Mouse (Mus musculus): ENCODE measurements at regions not wholly inside any gene's neighbourhood (a gene's known extent, or its start where the extent isn't known, plus 50 kb on each side); places are given as distances from the start of the nearest gene placed in this dataset.
A peak's percentile ranks its signal among the peaks of the same experiment; 100 is the strongest.

DNA sequence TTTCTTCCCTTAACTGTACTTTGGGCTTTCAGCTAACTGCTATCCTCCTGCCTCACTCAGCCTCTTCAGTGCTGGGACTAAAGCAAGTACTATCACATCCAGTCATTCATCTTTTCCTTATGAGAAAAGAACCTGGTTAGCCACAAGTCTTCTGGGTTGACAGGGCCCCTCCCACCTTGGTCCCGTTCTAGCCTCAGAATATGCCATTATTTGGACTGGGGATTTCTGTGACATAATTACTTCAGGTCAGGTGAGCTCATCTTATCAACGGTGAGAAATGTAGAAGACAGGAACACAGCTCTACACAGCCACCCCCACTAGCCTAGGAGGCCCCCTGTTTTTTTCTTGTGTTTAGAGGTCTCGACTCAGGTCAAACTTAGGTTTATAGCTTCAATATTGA lies 1172.4 kb upstream of the A1bg start:
- peaks cover 99% of the 10 kb centered on the region for H3K79me2 ChIP-seq (replicated peaks; ENCODE audit: control insufficient read depth, extremely low read depth, insufficient read depth, poor library complexity, severe bottlenecking)
- in situ Hi-C loops (cut with MboI; ENCODE audit: low pct_ligation_motif_present, low pct_unique_long_range_greater_than_20kb, low sequenced_read_pairs): no loop called here

GRCm38 (mm10) chr15:62093672-62094071 lies 1170.9 kb upstream of the A1bg start:
- H3K4me1 ChIP-seq (ENCODE audit: control insufficient read depth in 1 of 2, insufficient read depth in 2 of 2): peaks cover 41 to 99% of the 10 kb centered on the region in 2 experiments
- dilution Hi-C loops (cut with MboI; ENCODE audit: extremely low pct_ligation_motif_present, extremely low pct_unique_long_range_greater_than_20kb, low sequenced_read_pairs) (no loop called here), in situ Hi-C loops (cut with MboI; ENCODE audit: low pct_ligation_motif_present, low pct_unique_long_range_greater_than_20kb, low sequenced_read_pairs) (no loop called here)
- DNase-seq (ENCODE audit: extremely low read depth): no peak
- no peaks in the 10 kb centered on the region for H3K27me3 ChIP-seq (replicated peaks)
- no peak for TF ChIP-seq RCOR1 (conservative IDR thresholded peaks at IDR 0.05; ENCODE audit: low read depth, low read length)
- no peak for TF ChIP-seq SMC3 (IDR thresholded peaks at IDR 0.05; ENCODE audit: low read depth, low read length)
- TF ChIP-seq CHD1 (IDR thresholded peaks at IDR 0.05; ENCODE audit: low read depth, low read length): 0 out of 2 replicates have a peak, but pooled peaks have one; percentile 27
- no peak overlapping the region for H3K27ac ChIP-seq (ENCODE audit: insufficient read depth, low read depth)
- no peak overlapping the region for H3K9ac ChIP-seq (ENCODE audit: insufficient read depth, low read depth)
- H3K79me2 ChIP-seq (replicated peaks; ENCODE audit: control insufficient read depth, extremely low read depth, insufficient read depth, poor library complexity, severe bottlenecking): peaks cover 99% of the 10 kb centered on the region
- H3K4me3 ChIP-seq (replicated peaks in 1 of 3; ENCODE audit: low read depth in 2 of 3, low read length in 2 of 3, poor library complexity in 1 of 3): no peak overlapping the region
- no peak overlapping the region for H3K4me2 ChIP-seq (ENCODE audit: insufficient read depth, low read depth, poor library complexity, severe bottlenecking)
- no peaks in the 10 kb centered on the region for H3K9me3 ChIP-seq (replicated peaks; ENCODE audit: low read length)
- peaks cover 16 to 90% of the 10 kb centered on the region in 2 experiments for H3K36me3 ChIP-seq (replicated peaks in 1 of 2; ENCODE audit: control insufficient read depth in 1 of 2, insufficient read depth in 1 of 2, low read length in 1 of 2)

More for the DNA sequence above, 1172.4 kb upstream of the A1bg start:
- no peak overlapping the region for H3K27ac ChIP-seq (ENCODE audit: insufficient read depth, low read depth)
- no peak overlapping the region for H3K4me2 ChIP-seq (ENCODE audit: insufficient read depth, low read depth, poor library complexity, severe bottlenecking)
- no peak overlapping the region for H3K4me3 ChIP-seq (replicated peaks in 1 of 3; ENCODE audit: low read depth in 2 of 3, low read length in 2 of 3, poor library complexity in 1 of 3)
- H3K36me3 ChIP-seq (replicated peaks in 1 of 2; ENCODE audit: control insufficient read depth in 1 of 2, insufficient read depth in 1 of 2, low read length in 1 of 2): peaks cover 25 to 91% of the 10 kb centered on the region in 2 experiments
- H3K9ac ChIP-seq (ENCODE audit: insufficient read depth, low read depth): no peak overlapping the region
- no peaks in the 10 kb centered on the region for H3K27me3 ChIP-seq (replicated peaks)
- peak; percentile 57 for TF ChIP-seq ETS1 (conservative IDR thresholded peaks at IDR 0.05; ENCODE audit: low read depth, low read length)
- peak; percentile 10; the same call in 1 of the 2 replicates for TF ChIP-seq EP300 (IDR thresholded peaks at IDR 0.05; ENCODE audit: low read length)
- TF ChIP-seq NRF1 (IDR thresholded peaks at IDR 0.05; ENCODE audit: low read depth, low read length): no peak
- no peak for TF ChIP-seq KAT2A (IDR thresholded peaks at IDR 0.05; ENCODE audit: insufficient replicate concordance, low read length)
- TF ChIP-seq MAFK (IDR thresholded peaks at IDR 0.05; ENCODE audit: insufficient replicate concordance, low read length): 0 out of 2 replicates have a peak, but pooled peaks have one; percentile 4
- TF ChIP-seq USF1 (IDR thresholded peaks at IDR 0.05; ENCODE audit: low read depth, low read length): no peak
- TF ChIP-seq CHD1 (IDR thresholded peaks at IDR 0.05; ENCODE audit: low read depth, low read length): no peak
- TF ChIP-seq CTCF (conservative IDR thresholded peaks at IDR 0.05 in 1 of 2, IDR thresholded peaks at IDR 0.05 in 1 of 2; ENCODE audit: low read depth in 2 of 2, low read length in 2 of 2): no peak
- no peak for TF ChIP-seq JUND (conservative IDR thresholded peaks at IDR 0.05; ENCODE audit: low read depth, low read length)
- no peak for TF ChIP-seq POLR2AphosphoS2 (IDR thresholded peaks at IDR 0.05; ENCODE audit: low read depth, low read length)
- TF ChIP-seq BHLHE40 (IDR thresholded peaks at IDR 0.05; ENCODE audit: low read depth, low read length): peak; percentile 68
- peak; percentile 51 for DNase-seq (ENCODE audit: extremely low read depth)
- dilution Hi-C loops (cut with MboI; ENCODE audit: extremely low pct_ligation_motif_present, extremely low pct_unique_long_range_greater_than_20kb, low sequenced_read_pairs): no loop called here
- H3K9me3 ChIP-seq (replicated peaks; ENCODE audit: low read length): peaks cover 3% of the 10 kb centered on the region
- H3K4me1 ChIP-seq (ENCODE audit: control insufficient read depth in 1 of 2, insufficient read depth in 2 of 2): peaks cover 40 to 90% of the 10 kb centered on the region in 2 experiments

- H3K79me2 ChIP-seq (replicated peaks; ENCODE audit: control insufficient read depth, extremely low read depth, insufficient read depth, poor library complexity, severe bottlenecking): peaks cover 99% of the 10 kb centered on the region
Observed at GRCm38 (mm10) chr15:62092671-62093185, 1169.9 kb upstream of the A1bg start.

More at GRCm38 (mm10) chr15:62092671-62093185, 1169.9 kb upstream of the A1bg start:
- DNase-seq (ENCODE audit: extremely low read depth): peak; percentile 42
- Histone ChIP-seq H3K9me3 (replicated peaks; ENCODE audit: low read length) (no peaks in the 10 kb centered on the region), H3K4me2 (ENCODE audit: insufficient read depth, low read depth, poor library complexity, severe bottlenecking) (no peak overlapping the region), H3K27me3 (replicated peaks) (no peaks in the 10 kb centered on the region), H3K27ac (ENCODE audit: insufficient read depth, low read depth) (peak overlapping the region; percentile 54), H3K9ac (ENCODE audit: insufficient read depth, low read depth) (no peak overlapping the region), H3K4me1 (ENCODE audit: control insufficient read depth in 1 of 2, insufficient read depth in 2 of 2) (peaks cover 45 to 99% of the 10 kb centered on the region in 2 experiments), H3K4me3 (replicated peaks in 1 of 3; ENCODE audit: low read depth in 2 of 3, low read length in 2 of 3, poor library complexity in 1 of 3) (no peak overlapping the region), H3K36me3 (replicated peaks in 1 of 2; ENCODE audit: control insufficient read depth in 1 of 2, insufficient read depth in 1 of 2, low read length in 1 of 2) (peaks cover 13 to 90% of the 10 kb centered on the region in 2 experiments)
- TF ChIP-seq RAD21 (IDR thresholded peaks at IDR 0.05; ENCODE audit: low read depth, low read length): no peak
- TF ChIP-seq MAFK (IDR thresholded peaks at IDR 0.05; ENCODE audit: insufficient replicate concordance, low read length): peak; percentile 91
- dilution Hi-C loops (cut with MboI; ENCODE audit: extremely low pct_ligation_motif_present, extremely low pct_unique_long_range_greater_than_20kb, low sequenced_read_pairs) (no loop called here), in situ Hi-C loops (cut with MboI; ENCODE audit: low pct_ligation_motif_present, low pct_unique_long_range_greater_than_20kb, low sequenced_read_pairs) (no loop called here)
